Mouse (Mus musculus) liver, embryonic 14.5 days (tissue): ENCODE measurements around the gene Ripor1.

Source experiments
- CTCF ChIP-seq: IDR thresholded peaks from 2 replicates; pipeline ENCODE4 v1.5.1; 2016; ENCODE audit warnings: antibody characterized with exemption, low read depth, control low read depth
- EP300 ChIP-seq: IDR thresholded peaks from 2 replicates; pipeline ENCODE4 v1.6.1; 2016; ENCODE audit warnings: antibody characterized with exemption, low read depth

GRCm38 (mm10) chr8:105579719-105580118 is 25.3 kb upstream of the Ripor1 start:
- TF ChIP-seq CTCF, result no peak
- TF ChIP-seq EP300, result no peak
